Mouse (Mus musculus) neural tube, embryonic 14.5 days (tissue): ENCODE measurements at regions not wholly inside any gene's neighbourhood (a gene's known extent, or its start where the extent isn't known, plus 50 kb on each side); places are given as distances from the start of the nearest gene placed in this dataset.

Experiments used
- ATAC-seq: fragments of 200-750 bp; cut with Nextera tagmentation; 2 replicates; pipeline ENCODE4 v1.8.0; 2017; ENCODE audit warnings: low read depth, mild to moderate bottlenecking, moderate TSS enrichment, moderate library complexity
- H3K27ac ChIP-seq: fragments of 300-500 bp; sonication (generic); 2 replicates; pipeline ENCODE4 v1.5.1; 2014; ENCODE audit warnings: low read depth, mild to moderate bottlenecking, control low read depth, low read length, moderate library complexity, mixed read lengths
- H3K27me3 ChIP-seq: fragments of 300-500 bp; sonication (generic); 2 replicates; pipeline ENCODE4 v1.6.1; 2014; ENCODE audit warnings: low read length; ENCODE audit not compliant: control insufficient read depth, insufficient read depth
- H3K36me3 ChIP-seq: fragments of 300-500 bp; sonication (generic); 2 replicates; pipeline ENCODE4 v1.6.1; 2014; ENCODE audit warnings: low read length, mixed read lengths; ENCODE audit not compliant: control insufficient read depth, insufficient read depth
- H3K4me1 ChIP-seq: fragments of 300-500 bp; sonication (generic); 2 replicates; pipeline ENCODE4 v1.6.1; 2014; ENCODE audit warnings: low read length; ENCODE audit not compliant: control insufficient read depth, insufficient read depth
- H3K4me2 ChIP-seq: fragments of 300-500 bp; sonication (generic); 2 replicates; pipeline ENCODE4 v1.6.1; 2014; ENCODE audit warnings: mild to moderate bottlenecking, low read depth, low read length, control low read depth
- H3K4me3 ChIP-seq: fragments of 300-500 bp; sonication (generic); 2 replicates; pipeline ENCODE4 v1.5.1; 2014; ENCODE audit warnings: low read depth, low read length, control low read depth, mixed read lengths
- H3K9ac ChIP-seq: fragments of 300-500 bp; sonication (generic); replicated peaks from 2 replicates; pipeline ENCODE4 v1.6.1; 2014; ENCODE audit warnings: low read depth, mild to moderate bottlenecking, control low read depth, low read length, mixed read lengths
- H3K9me3 ChIP-seq: fragments of 300-500 bp; sonication (generic); 2 replicates; pipeline ENCODE4 v1.6.1; 2016; ENCODE audit warnings: low read length; ENCODE audit not compliant: control insufficient read depth
- WGBS: fragments of 180-500 bp; shearing (Covaris S2); extraction: QIAGEN DNeasy Blood & Tissue Kit; methylation state at CpG from one replicate; pipeline ENCODE4 v1.1.7; 2014; 5-methylcytosine and 5-hydroxymethylcytosine counted together

- Histone ChIP-seq H3K36me3 (no peaks in the 10 kb centered on the region), H3K4me2 (no peak overlapping the region), H3K9ac (no peak overlapping the region), H3K4me1 (no peaks in the 10 kb centered on the region), H3K4me3 (no peak overlapping the region), H3K27me3 (no peaks in the 10 kb centered on the region), H3K9me3 (no peaks in the 10 kb centered on the region), H3K27ac (no peak overlapping the region)
- ATAC-seq, result no peak
- 75% methylated on average over 1 of the region's 1 CpGs for WGBS
These were observed 185.3 kb downstream of the Olfm4 start for GRCm38 (mm10) chr14:80169211-80169610.

GRCm38 (mm10) chr14:80170450-80171180, 186.7 kb downstream of the Olfm4 start:
- no peak overlapping the region for H3K9ac ChIP-seq
- WGBS, result 4% methylated on average over 11 of the region's 11 CpGs
- no peaks in the 10 kb centered on the region for H3K27me3 ChIP-seq
- H3K9me3 ChIP-seq, result no peaks in the 10 kb centered on the region
- ATAC-seq, result no peak
- H3K36me3 ChIP-seq, result no peaks in the 10 kb centered on the region
- peak overlapping the region; percentile 27; the same call in 1 of the 2 replicates for H3K4me2 ChIP-seq
- 0 out of 2 replicates have a peak, but pooled peaks cover 2% of the 10 kb centered on the region for H3K4me1 ChIP-seq
- H3K4me3 ChIP-seq, result no peak overlapping the region
- no peak overlapping the region for H3K27ac ChIP-seq

- Histone ChIP-seq H3K9me3 (no peaks in the 10 kb centered on the region), H3K4me2 (no peak overlapping the region), H3K4me3 (no peak overlapping the region), H3K27ac (no peak overlapping the region), H3K9ac (no peak overlapping the region), H3K27me3 (no peaks in the 10 kb centered on the region), H3K4me1 (0 out of 2 replicates have a peak, but pooled peaks cover 8% of the 10 kb centered on the region), H3K36me3 (no peaks in the 10 kb centered on the region)
- WGBS, result 31% methylated on average over 4 of the region's 4 CpGs
- peak; percentile 66; the same call in 1 of the 2 replicates for ATAC-seq
These were observed 189.1 kb downstream of the Olfm4 start for GRCm38 (mm10) chr14:80172799-80173484.

GRCm38 (mm10) chr14:80176464-80176863, 192.6 kb downstream of the Olfm4 start:
- Histone ChIP-seq H3K27me3 (no peaks in the 10 kb centered on the region), H3K9ac (no peak overlapping the region), H3K4me2 (no peak overlapping the region), H3K27ac (peak overlapping the region; percentile 23; the same call in 1 of the 2 replicates), H3K36me3 (no peaks in the 10 kb centered on the region), H3K4me1 (0 out of 2 replicates have a peak, but pooled peaks cover 8% of the 10 kb centered on the region), H3K9me3 (no peaks in the 10 kb centered on the region), H3K4me3 (no peak overlapping the region)
- ATAC-seq, result peak; percentile 31
- WGBS, result 23% methylated on average over 6 of the region's 6 CpGs

- Histone ChIP-seq H3K9ac (no peak overlapping the region), H3K27ac (no peak overlapping the region), H3K4me1 (no peaks in the 10 kb centered on the region), H3K36me3 (no peaks in the 10 kb centered on the region), H3K4me2 (no peak overlapping the region), H3K27me3 (no peaks in the 10 kb centered on the region), H3K9me3 (no peaks in the 10 kb centered on the region), H3K4me3 (no peak overlapping the region)
- ATAC-seq, result no peak
- 31% methylated on average over 2 of the region's 2 CpGs for WGBS
These were observed 211.2 kb downstream of the Olfm4 start for GRCm38 (mm10) chr14:80195041-80195440.

- H3K4me2 ChIP-seq, result no peak overlapping the region
- peak; percentile 85 for ATAC-seq
- H3K27me3 ChIP-seq, result no peaks in the 10 kb centered on the region
- WGBS, result 37% methylated on average over 2 of the region's 2 CpGs
- no peaks in the 10 kb centered on the region for H3K36me3 ChIP-seq
- peaks cover 5% of the 10 kb centered on the region; the same call in 1 of the 2 replicates for H3K4me1 ChIP-seq
- H3K9ac ChIP-seq, result no peak overlapping the region
- no peak overlapping the region for H3K27ac ChIP-seq
- H3K9me3 ChIP-seq, result no peaks in the 10 kb centered on the region
- H3K4me3 ChIP-seq, result no peak overlapping the region
These were observed 229.0 kb downstream of the Olfm4 start for GRCm38 (mm10) chr14:80212916-80213315.

GRCm38 (mm10) chr14:80213666-80214065, 229.8 kb downstream of the Olfm4 start:
- H3K4me3 ChIP-seq, result no peak overlapping the region
- peaks cover 5% of the 10 kb centered on the region; the same call in 1 of the 2 replicates for H3K4me1 ChIP-seq
- WGBS, result 10% methylated on average over 9 of the region's 9 CpGs
- H3K27ac ChIP-seq, result no peak overlapping the region
- H3K36me3 ChIP-seq, result no peaks in the 10 kb centered on the region
- ATAC-seq, result no peak
- no peaks in the 10 kb centered on the region for H3K27me3 ChIP-seq
- no peak overlapping the region for H3K4me2 ChIP-seq
- H3K9ac ChIP-seq, result no peak overlapping the region
- H3K9me3 ChIP-seq, result no peaks in the 10 kb centered on the region

GRCm38 (mm10) chr14:80215960-80216552, 232.2 kb downstream of the Olfm4 start:
- WGBS, result 16% methylated on average over 6 of the region's 6 CpGs
- ATAC-seq, result peak; percentile 78

GRCm38 (mm10) chr14:80232066-80232465, 248.2 kb downstream of the Olfm4 start:
- no peaks in the 10 kb centered on the region for H3K36me3 ChIP-seq

More at GRCm38 (mm10) chr14:80215960-80216552, 232.2 kb downstream of the Olfm4 start:
- H3K4me1 ChIP-seq, result peaks cover 5% of the 10 kb centered on the region; the same call in 1 of the 2 replicates
- no peak overlapping the region for H3K9ac ChIP-seq
- H3K4me3 ChIP-seq, result no peak overlapping the region
- no peaks in the 10 kb centered on the region for H3K27me3 ChIP-seq
- no peak overlapping the region for H3K4me2 ChIP-seq
- H3K9me3 ChIP-seq, result no peaks in the 10 kb centered on the region
- no peaks in the 10 kb centered on the region for H3K36me3 ChIP-seq
- no peak overlapping the region for H3K27ac ChIP-seq

More at GRCm38 (mm10) chr14:80232066-80232465, 248.2 kb downstream of the Olfm4 start:
- Histone ChIP-seq H3K9ac (no peak overlapping the region), H3K4me1 (no peaks in the 10 kb centered on the region), H3K4me3 (no peak overlapping the region), H3K4me2 (no peak overlapping the region), H3K27me3 (no peaks in the 10 kb centered on the region), H3K9me3 (no peaks in the 10 kb centered on the region), H3K27ac (no peak overlapping the region)
- WGBS, result 88% methylated on average over 3 of the region's 3 CpGs
- ATAC-seq, result no peak
